Mouse (Mus musculus): ENCODE measurements around the gene Glb1l. TPM values are rescaled to one million over a fixed set of nuclear protein-coding genes. Genes with fewer than 3 reads are reported as not detected.

Glb1l gene
- polyA plus RNA-seq (2015; fragmentation: Nextera tagmentation; extraction: Ambion mirVana), result 19.6 and 20.0 TPM in 2 replicates

DNA sequence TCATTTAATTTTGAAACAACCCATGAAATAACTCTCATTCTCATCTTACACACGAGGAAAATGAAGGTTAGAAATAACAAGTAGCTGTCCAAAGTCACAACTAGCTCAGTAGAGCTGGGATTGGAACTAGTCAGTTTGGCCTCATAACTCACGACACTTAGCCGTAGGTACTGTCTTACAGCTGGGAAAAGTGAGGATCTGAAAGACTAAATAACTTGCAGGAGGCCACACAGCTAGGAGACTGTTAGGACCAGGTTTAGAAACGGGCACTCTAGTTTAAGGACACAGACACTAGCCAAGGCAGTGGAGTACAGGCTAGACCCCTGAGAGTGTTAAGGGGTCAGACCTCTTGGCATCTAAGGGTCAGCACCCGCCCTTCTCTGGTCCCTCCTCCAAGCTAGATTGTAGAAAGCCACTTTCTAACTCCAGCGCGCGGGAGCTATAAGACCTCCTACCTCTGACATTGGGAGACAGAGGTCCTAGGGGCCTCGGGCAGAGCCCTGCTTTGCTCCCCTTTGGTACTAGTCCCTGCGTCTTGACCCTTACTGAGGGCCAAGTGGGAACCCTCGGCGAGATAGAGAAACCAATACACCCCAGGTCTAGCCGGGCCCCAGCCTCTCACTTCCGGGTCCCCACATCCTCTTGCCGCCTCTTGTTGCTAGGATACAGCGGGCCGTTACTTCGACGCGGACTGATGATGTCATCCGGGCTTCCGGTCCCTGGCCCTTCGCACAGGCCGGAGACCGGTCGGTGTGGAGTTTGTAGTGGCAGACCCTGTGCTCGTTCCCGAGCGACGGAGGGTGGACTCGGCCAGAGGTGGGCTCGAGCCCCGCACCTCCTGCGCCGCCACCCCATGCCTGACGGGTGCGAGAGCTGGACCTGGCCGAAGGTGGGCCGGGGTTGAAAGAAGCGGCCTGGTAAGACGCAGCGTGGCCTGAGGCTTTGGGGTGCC, at the start of gene Glb1l, which contains the start of gene Stk16:
TSS of gene Glb1l (minus strand) at position 678 of the 952 bp plus-strand sequence.
TSS of gene Stk16 (plus strand) at position 703 of the 952 bp plus-strand sequence.
- Histone ChIP-seq H3K9me3 (no peaks in the 10 kb centered on the region), H3K27ac (replicated peaks) (no peak within 1 kb of the TSS), H3K36me3 (peaks cover 29% of the 10 kb centered on the region), H3K9ac (replicated peaks) (peak within 1 kb of the TSS; percentile 89), H3K4me3 (peak within 1 kb of the TSS; percentile 86), H3K4me1 (peaks cover 38% of the 10 kb centered on the region), H3K4me2 (replicated peaks) (peak within 1 kb of the TSS; percentile 89), H3K27me3 (no peaks in the 10 kb centered on the region)
- ATAC-seq (replicated peaks), result peak; percentile 96
- 5% methylated on average over 42 of the region's 42 CpGs for WGBS

DNA sequence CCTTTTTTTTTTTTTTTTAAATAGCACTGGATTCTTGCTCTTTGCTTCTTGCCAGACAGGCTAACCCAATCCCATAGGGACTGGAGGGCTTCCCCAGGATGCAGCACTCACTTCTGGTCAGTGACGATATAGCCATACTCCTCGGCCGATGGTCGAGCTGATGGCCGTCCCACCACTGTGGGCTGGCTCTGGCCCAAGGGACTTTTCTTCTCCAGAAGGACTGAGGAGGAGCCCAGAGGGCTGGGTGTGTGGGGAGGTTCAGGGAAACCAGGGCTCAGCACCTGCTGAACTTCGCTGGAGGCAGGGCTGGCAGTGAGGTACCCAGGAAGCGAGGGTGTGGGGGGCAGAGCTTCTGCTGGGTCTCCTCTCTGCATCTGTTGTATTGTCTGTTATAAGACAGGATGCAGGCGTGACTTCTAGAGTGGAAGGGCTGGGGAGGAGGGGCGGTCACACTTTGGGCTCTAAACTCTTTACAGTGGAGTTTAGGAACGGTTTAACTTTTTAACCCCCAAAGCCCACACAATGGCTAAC, 45.0 kb upstream of the Glb1l start:
- Histone ChIP-seq H3K9ac (replicated peaks) (no peak overlapping the region), H3K9me3 (no peaks in the 10 kb centered on the region), H3K27ac (replicated peaks) (no peak overlapping the region), H3K4me3 (no peak overlapping the region), H3K27me3 (0 out of 2 replicates have a peak, but pooled peaks cover 4% of the 10 kb centered on the region), H3K36me3 (no peaks in the 10 kb centered on the region), H3K4me2 (replicated peaks) (no peak overlapping the region), H3K4me1 (peaks cover 18% of the 10 kb centered on the region)
- WGBS, result 73% methylated on average over 10 of the region's 10 CpGs
- no peak for ATAC-seq (replicated peaks)

DNA sequence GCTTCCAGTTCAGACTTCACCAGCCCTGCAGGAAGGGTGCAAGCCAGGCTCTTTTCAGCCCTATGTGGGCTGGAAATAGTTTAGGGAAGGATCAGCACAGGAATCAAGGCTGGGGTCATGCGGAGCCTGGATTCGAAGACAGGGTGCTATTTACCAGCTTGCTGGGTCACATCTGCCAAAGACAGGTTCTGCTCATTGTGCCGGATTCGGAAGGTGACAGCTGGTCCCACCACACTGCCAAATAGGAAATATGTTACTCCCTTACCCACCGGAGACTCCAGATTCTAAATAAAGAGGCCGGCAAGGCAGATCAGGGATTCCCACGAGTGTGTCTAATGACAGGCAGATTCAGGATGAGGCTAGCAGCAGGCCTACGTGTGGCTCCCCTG, 44.0 kb upstream of the Glb1l start:
- Histone ChIP-seq H3K9me3 (no peaks in the 10 kb centered on the region), H3K4me1 (peaks cover 23% of the 10 kb centered on the region), H3K36me3 (no peaks in the 10 kb centered on the region), H3K4me3 (no peak overlapping the region), H3K27ac (replicated peaks) (peak overlapping the region; percentile 32; the same call in 1 of the 2 replicates), H3K4me2 (replicated peaks) (no peak overlapping the region), H3K27me3 (0 out of 2 replicates have a peak, but pooled peaks cover 4% of the 10 kb centered on the region), H3K9ac (replicated peaks) (no peak overlapping the region)
- 48% methylated on average over 8 of the region's 8 CpGs for WGBS
- 0 out of 2 replicates have a peak, but pooled peaks have one; percentile 2 for ATAC-seq (replicated peaks)

- WGBS, result 64% methylated on average over 16 of the region's 16 CpGs
- H3K4me2 ChIP-seq (replicated peaks), result no peak overlapping the region
- peak overlapping the region; percentile 32; the same call in 1 of the 2 replicates for H3K27ac ChIP-seq (replicated peaks)
- H3K9ac ChIP-seq (replicated peaks), result no peak overlapping the region
- H3K4me3 ChIP-seq, result no peak overlapping the region
- no peaks in the 10 kb centered on the region for H3K36me3 ChIP-seq
- H3K4me1 ChIP-seq, result peaks cover 23% of the 10 kb centered on the region
- peak; percentile 27; the same call in 1 of the 2 replicates for ATAC-seq (replicated peaks)
- H3K9me3 ChIP-seq, result no peaks in the 10 kb centered on the region
- 0 out of 2 replicates have a peak, but pooled peaks cover 4% of the 10 kb centered on the region for H3K27me3 ChIP-seq
Measured at GRCm38 (mm10) chr1:75253849-75254624, 43.4 kb upstream of the Glb1l start.

GRCm38 (mm10) chr1:75253029-75253428, 42.4 kb upstream of the Glb1l start:
- H3K9ac ChIP-seq (replicated peaks), result no peak overlapping the region
- H3K4me3 ChIP-seq, result no peak overlapping the region
- H3K4me2 ChIP-seq (replicated peaks), result no peak overlapping the region
- no peak overlapping the region for H3K27ac ChIP-seq (replicated peaks)
- 72% methylated on average over 16 of the region's 16 CpGs for WGBS
- no peaks in the 10 kb centered on the region for H3K36me3 ChIP-seq
- H3K9me3 ChIP-seq, result no peaks in the 10 kb centered on the region
- H3K4me1 ChIP-seq, result peaks cover 29% of the 10 kb centered on the region
- no peak for ATAC-seq (replicated peaks)
- 0 out of 2 replicates have a peak, but pooled peaks cover under 1% of the 10 kb centered on the region for H3K27me3 ChIP-seq

- H3K4me2 ChIP-seq (replicated peaks), result no peak overlapping the region
- H3K36me3 ChIP-seq, result no peaks in the 10 kb centered on the region
- no peak overlapping the region for H3K4me3 ChIP-seq
- WGBS, result 78% methylated on average over 13 of the region's 13 CpGs
- H3K27me3 ChIP-seq, result no peaks in the 10 kb centered on the region
- no peak for ATAC-seq (replicated peaks)
- no peak overlapping the region for H3K9ac ChIP-seq (replicated peaks)
- H3K4me1 ChIP-seq, result peaks cover 35% of the 10 kb centered on the region
- H3K9me3 ChIP-seq, result no peaks in the 10 kb centered on the region
- H3K27ac ChIP-seq (replicated peaks), result no peak overlapping the region
Measured at GRCm38 (mm10) chr1:75252308-75252707, 41.7 kb upstream of the Glb1l start.

DNA sequence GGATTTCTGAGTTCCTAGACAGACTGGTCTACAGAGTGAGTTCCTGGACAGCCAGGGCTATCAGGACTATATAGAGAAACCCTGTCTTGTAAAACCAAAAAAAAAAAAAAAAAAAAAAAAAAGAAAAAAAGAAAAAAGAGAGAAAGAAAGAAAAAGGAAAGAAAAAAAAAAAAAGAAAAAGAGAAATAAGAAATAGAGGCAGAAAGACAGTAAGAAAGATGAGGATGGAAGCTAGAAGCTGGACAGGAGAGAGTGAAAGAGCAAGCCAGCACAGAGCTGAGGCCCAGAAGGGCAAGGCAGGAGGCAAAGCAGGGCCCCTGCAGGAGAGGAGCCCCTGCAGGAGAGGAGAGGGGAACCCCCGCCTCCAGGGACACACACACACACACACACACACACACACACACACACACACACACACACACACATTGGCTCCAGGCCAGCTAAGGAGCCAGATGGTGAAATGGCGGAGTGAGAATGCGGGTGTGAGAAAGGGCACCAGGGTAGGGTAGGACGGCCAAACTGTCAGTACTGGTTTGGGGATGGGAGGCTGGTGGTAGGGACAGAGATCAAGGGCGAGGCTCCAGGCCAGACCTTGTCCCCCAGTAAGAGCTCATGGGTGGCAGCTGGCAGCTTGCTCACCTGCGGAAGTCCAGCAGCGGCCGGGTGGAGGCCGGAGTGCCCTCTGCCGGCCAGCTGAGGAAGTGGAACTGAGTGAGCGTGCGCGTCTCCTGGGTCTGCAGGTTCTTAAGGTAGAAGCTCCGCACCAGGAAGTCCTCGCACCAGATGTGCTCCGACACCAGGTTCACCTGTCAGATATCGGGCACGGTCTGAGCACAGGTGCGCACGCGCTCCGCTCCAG, 40.7 kb upstream of the Glb1l start:
- H3K9ac ChIP-seq (replicated peaks), result peak overlapping the region; percentile 22; the same call in 1 of the 2 replicates
- H3K36me3 ChIP-seq, result no peaks in the 10 kb centered on the region
- H3K27me3 ChIP-seq, result no peaks in the 10 kb centered on the region
- ATAC-seq (replicated peaks), result 0 out of 2 replicates have a peak, but pooled peaks have one; percentile 18
- H3K4me3 ChIP-seq, result peak overlapping the region; percentile 27
- H3K4me2 ChIP-seq (replicated peaks), result peak overlapping the region; percentile 48
- peaks cover 35% of the 10 kb centered on the region for H3K4me1 ChIP-seq
- 3% methylated on average over 22 of the region's 22 CpGs for WGBS
- H3K27ac ChIP-seq (replicated peaks), result no peak overlapping the region
- no peaks in the 10 kb centered on the region for H3K9me3 ChIP-seq

DNA sequence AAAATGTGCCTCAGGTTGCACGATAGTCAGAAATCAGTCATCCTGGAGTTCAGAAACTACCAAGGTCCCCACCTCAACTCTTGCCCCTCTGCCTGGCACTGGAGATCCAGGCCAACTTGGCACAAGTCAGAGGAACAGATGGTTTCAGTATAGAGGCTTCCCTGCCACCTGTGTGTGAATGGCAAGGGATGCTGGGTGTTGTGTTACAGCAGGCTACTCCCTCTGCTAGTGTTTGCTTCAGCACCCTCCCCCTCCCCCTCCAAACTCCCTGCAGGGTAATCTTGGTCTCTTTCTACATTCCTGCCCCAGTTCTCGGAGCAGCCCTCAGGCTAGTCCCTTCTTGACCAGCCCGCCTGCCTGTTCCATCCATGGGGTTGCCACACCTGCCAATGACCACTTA, 39.9 kb upstream of the Glb1l start:
- no peak overlapping the region for H3K9ac ChIP-seq (replicated peaks)
- 48% methylated on average over 3 of the region's 3 CpGs for WGBS
- ATAC-seq (replicated peaks), result no peak

DNA sequence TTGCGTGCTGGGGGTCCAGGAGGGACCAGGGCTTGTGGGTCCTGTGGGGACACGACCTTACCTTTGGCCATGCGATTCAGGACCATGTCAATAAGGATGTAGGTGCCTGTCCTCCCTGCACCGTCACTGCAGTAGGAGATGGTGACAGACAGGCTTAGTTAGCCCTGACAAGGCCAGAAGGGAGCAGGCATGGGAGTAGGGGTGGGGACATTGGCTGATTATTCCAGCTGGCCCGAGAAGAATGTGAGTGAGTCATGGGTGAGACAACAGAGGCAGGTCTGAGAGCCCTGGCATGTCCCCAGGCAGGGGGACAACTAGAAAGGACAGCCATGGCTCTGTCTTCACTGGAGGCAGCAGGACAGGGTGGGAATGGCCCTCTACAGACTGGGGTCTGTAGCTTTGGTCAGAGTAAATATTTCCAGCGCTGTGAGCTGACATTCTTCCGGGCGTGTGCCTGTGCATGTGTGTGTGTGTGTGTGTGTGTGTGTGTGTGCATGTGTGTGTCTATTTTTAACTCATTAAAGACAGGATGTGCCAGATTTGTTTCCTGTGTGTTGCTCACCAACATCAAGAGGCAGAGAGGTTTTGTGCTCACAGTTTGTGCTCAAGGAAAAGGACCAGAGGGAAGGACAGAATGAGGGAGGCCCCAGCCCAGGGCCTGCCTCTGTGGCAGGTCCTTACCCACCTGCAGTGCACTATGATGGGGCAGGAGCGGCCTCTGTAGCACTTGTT, 37.6 kb upstream of the Glb1l start:
- no peaks in the 10 kb centered on the region for H3K27me3 ChIP-seq
- H3K9me3 ChIP-seq, result no peaks in the 10 kb centered on the region
- H3K36me3 ChIP-seq, result 0 out of 2 replicates have a peak, but pooled peaks cover under 1% of the 10 kb centered on the region
- H3K9ac ChIP-seq (replicated peaks), result no peak overlapping the region
- no peak overlapping the region for H3K27ac ChIP-seq (replicated peaks)
- no peak overlapping the region for H3K4me2 ChIP-seq (replicated peaks)
- H3K4me3 ChIP-seq, result no peak overlapping the region
- ATAC-seq (replicated peaks), result no peak
- WGBS, result 50% methylated on average over 9 of the region's 9 CpGs
- peaks cover 29% of the 10 kb centered on the region for H3K4me1 ChIP-seq

More for the DNA sequence above, 39.9 kb upstream of the Glb1l start:
- Histone ChIP-seq H3K9me3 (no peaks in the 10 kb centered on the region), H3K4me2 (replicated peaks) (no peak overlapping the region), H3K27ac (replicated peaks) (peak overlapping the region; percentile 4; the same call in 1 of the 2 replicates), H3K4me1 (peaks cover 35% of the 10 kb centered on the region), H3K4me3 (no peak overlapping the region), H3K27me3 (no peaks in the 10 kb centered on the region), H3K36me3 (no peaks in the 10 kb centered on the region)

- H3K27ac ChIP-seq (replicated peaks), result no peak overlapping the region
- H3K4me2 ChIP-seq (replicated peaks), result no peak overlapping the region
- H3K27me3 ChIP-seq, result no peaks in the 10 kb centered on the region
- no peak overlapping the region for H3K4me3 ChIP-seq
- no peaks in the 10 kb centered on the region for H3K9me3 ChIP-seq
- WGBS, result 78% methylated on average over 16 of the region's 16 CpGs
- H3K36me3 ChIP-seq, result 0 out of 2 replicates have a peak, but pooled peaks cover 5% of the 10 kb centered on the region
- peaks cover 29% of the 10 kb centered on the region for H3K4me1 ChIP-seq
- H3K9ac ChIP-seq (replicated peaks), result no peak overlapping the region
- no peak for ATAC-seq (replicated peaks)
Measured at GRCm38 (mm10) chr1:75247071-75247930, 36.7 kb upstream of the Glb1l start.

Measured in forebrain, embryonic 15.5 days (tissue).